Comparison of ENCODE assay signal across 10 mouse cellular contexts in genomic region chr3:53288662-53289061, GRCm38 (mm10).
"Had no signal": no experiment of that assay in that cellular context is flagged by ENCODE, and none has a peak within 500 bp of the region (broad histone marks: within the 10 kb centered on the region; RNA-seq: fewer than 3 reads in every experiment).

No protein-coding gene starts in this region.

- H3K4me2 ChIP-seq: limb, embryonic 15.5 days; liver, embryonic 12.5 days; lung, embryonic 15.5 days; midbrain, embryonic 12.5 days had no signal

- H3K4me1 ChIP-seq: liver, embryonic 12.5 days; midbrain, embryonic 12.5 days had no signal

- H3K27ac ChIP-seq: layer of hippocampus, adult 2 months; limb, embryonic 15.5 days; liver, embryonic 12.5 days; lung, embryonic 15.5 days; midbrain, embryonic 12.5 days had no signal

- H3K4me3 ChIP-seq: layer of hippocampus, adult 2 months; limb, embryonic 15.5 days; liver, embryonic 12.5 days; lung, embryonic 15.5 days; midbrain, embryonic 12.5 days had no signal

- DNase-seq: retina, postnatal 1 day; thymus, postnatal 4 days had no signal

- ATAC-seq: inflammation-experienced regulatory T-cells, adult 6 months; intestine, postnatal 0 days; liver, embryonic 12.5 days; midbrain, embryonic 16.5 days had no signal

- H3K9ac ChIP-seq: limb, embryonic 15.5 days; liver, embryonic 12.5 days; lung, embryonic 15.5 days; midbrain, embryonic 12.5 days had no signal

- H3K9me3 ChIP-seq: limb, embryonic 15.5 days; liver, embryonic 12.5 days; lung, embryonic 15.5 days; midbrain, embryonic 12.5 days had no signal

- H3K27me3 ChIP-seq: limb, embryonic 15.5 days; liver, embryonic 12.5 days; lung, embryonic 15.5 days; midbrain, embryonic 12.5 days had no signal

- H3K36me3 ChIP-seq: limb, embryonic 15.5 days; liver, embryonic 12.5 days; lung, embryonic 15.5 days; midbrain, embryonic 12.5 days had no signal
